Mouse (Mus musculus): Measurements from ENCODE around the gene Napsa.

- TF ChIP-seq CTCF (IDR thresholded peaks at IDR 0.05; ENCODE audit: low read depth, low read length): no peak
- TF ChIP-seq GATA2 (IDR thresholded peaks at IDR 0.05; ENCODE audit: borderline replicate concordance, low read depth, low read length): no peak
Measured at GRCm38 (mm10) chr7:44612192-44612591, 40.0 kb downstream of the Napsa start.
